Mouse (Mus musculus) lung, postnatal 25 days (tissue): ENCODE measurements around the gene Gm14180.
"Not testable (repeated sequence)": the region's sequence is repeated elsewhere in the genome, so short reads cannot be mapped to it uniquely, and the experiment has no call there.

Experiments
- DNase-seq: peaks from one replicate; pipeline ENCODE4 v3.0.0; 2022; ENCODE audit warnings: low spot score

The Gm14180 gene

GRCm38 (mm10) chr11:99734190-99734589, at the start of gene Gm14180:
Gene Gm14180, minus strand, starts transcription at chr11:99734290.
- no peak for DNase-seq

GRCm38 (mm10) chr11:99780604-99781003, 46.5 kb upstream of the Gm14180 start, which contains the start of gene Krtap4-8:
Gene Krtap4-8, minus strand, starts transcription at chr11:99780704.
- no peak for DNase-seq

GRCm38 (mm10) chr11:99778401-99778800, 44.3 kb upstream of the Gm14180 start:
- no peak for DNase-seq

GRCm38 (mm10) chr11:99772813-99773212, 38.7 kb upstream of the Gm14180 start, which contains the start of gene Gm11595:
Gene Gm11595, minus strand, starts transcription at chr11:99772913.
- DNase-seq, result not testable (repeated sequence)

GRCm38 (mm10) chr11:99768410-99768809, 34.3 kb upstream of the Gm14180 start:
- DNase-seq, result no peak

GRCm38 (mm10) chr11:99758877-99759276, 24.8 kb upstream of the Gm14180 start:
- DNase-seq, result no peak

GRCm38 (mm10) chr11:99743985-99744384, 9.9 kb upstream of the Gm14180 start:
- DNase-seq, result peak; percentile 53

- DNase-seq, result no peak
Measured at GRCm38 (mm10) chr11:99724061-99724460, 10.0 kb downstream of the Gm14180 start.

- no peak for DNase-seq
Measured at GRCm38 (mm10) chr11:99718759-99719158, 15.3 kb downstream of the Gm14180 start.

- DNase-seq, result no peak
Measured at GRCm38 (mm10) chr11:99690463-99690862, 43.6 kb downstream of the Gm14180 start, which contains the start of gene Gm14190. Gene Gm14190, minus strand, starts transcription at chr11:99690740.

- not testable (repeated sequence) for DNase-seq
Measured at GRCm38 (mm10) chr11:99685235-99685634, 48.9 kb downstream of the Gm14180 start.
